Mouse (Mus musculus) spleen, postnatal 4 days (tissue): ENCODE measurements around the gene 4930402F06Rik.
A peak's percentile ranks its signal among the peaks of the same experiment; 100 is the strongest.

Experiments used
- DNase-seq, 2 experiments: peaks; one replicate each; pipeline ENCODE4 v3.0.0; 2022; ENCODE audit warnings: low spot score in 2 of 2

4930402F06Rik gene

GRCm38 (mm10) chr2:35338707-35339106 lies 58.3 kb downstream of the 4930402F06Rik start:
- no peak for DNase-seq

DNA sequence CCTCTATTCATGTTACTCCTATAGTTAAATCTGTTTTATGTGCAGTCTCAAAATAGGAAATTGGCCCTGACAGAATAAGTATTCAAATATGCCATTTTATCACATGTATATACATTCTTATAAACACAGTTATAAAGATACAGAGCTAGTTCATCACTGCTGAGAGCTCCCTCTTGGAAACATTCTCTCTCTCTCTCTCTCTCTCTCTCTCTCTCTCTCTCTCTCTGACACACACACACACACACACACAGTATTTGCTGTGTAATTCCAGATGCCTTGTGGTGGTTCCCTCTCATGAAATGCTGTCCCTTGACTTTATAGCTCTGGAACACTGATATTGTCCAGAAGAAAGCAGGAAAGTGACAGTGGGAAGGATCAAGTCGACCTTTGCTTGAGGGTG lies 58.9 kb downstream of the 4930402F06Rik start:
- no peak for DNase-seq

DNA sequence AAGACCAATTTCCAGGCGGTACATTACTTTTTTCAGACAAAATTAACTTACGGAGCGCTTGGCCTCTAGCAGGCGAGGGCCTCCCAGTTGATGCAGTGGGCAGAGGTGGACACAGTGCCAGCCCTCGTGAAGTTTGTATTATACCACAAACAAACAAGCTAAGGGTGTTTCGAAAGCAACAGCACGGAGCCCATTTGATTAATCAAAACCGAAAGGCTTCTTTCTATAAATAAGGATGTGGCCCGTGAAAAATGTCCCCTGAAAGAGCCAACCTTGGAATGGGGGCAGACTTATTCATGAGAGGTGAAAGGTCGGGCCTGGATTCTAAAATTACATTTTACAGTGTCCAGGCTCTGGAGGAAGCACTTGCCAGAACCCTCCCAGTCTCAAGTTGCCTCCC lies 59.6 kb downstream of the 4930402F06Rik start:
- peak in 1 of 2 experiments; percentile 66 for DNase-seq

- DNase-seq: peak; percentile 100
Measured at GRCm38 (mm10) chr2:35336388-35337280, 60.3 kb downstream of the 4930402F06Rik start, which contains the start of gene Stom. TSS of gene Stom (minus strand) at chr2:35336976.

- DNase-seq: no peak
Measured at GRCm38 (mm10) chr2:35335620-35336019, 61.4 kb downstream of the 4930402F06Rik start.

DNA sequence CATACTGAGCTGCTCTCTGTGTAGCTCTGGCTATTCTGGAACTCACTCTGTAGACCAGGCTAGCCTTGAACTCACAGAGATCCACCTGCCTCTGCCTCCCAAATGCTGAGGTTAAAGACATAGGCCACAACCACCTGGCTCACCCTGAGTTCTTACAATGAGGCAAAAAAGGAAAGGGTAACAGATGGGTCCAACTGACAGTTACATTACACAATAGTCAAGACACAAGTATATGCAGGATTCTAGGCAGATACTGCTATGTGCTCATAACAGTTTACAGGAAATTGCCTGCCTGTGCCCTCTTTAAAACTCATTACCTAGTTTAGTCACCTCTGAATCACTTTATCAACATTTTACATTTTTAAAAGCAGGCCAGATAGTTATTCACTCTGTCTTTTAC lies 63.3 kb downstream of the 4930402F06Rik start:
- no peak for DNase-seq

DNA sequence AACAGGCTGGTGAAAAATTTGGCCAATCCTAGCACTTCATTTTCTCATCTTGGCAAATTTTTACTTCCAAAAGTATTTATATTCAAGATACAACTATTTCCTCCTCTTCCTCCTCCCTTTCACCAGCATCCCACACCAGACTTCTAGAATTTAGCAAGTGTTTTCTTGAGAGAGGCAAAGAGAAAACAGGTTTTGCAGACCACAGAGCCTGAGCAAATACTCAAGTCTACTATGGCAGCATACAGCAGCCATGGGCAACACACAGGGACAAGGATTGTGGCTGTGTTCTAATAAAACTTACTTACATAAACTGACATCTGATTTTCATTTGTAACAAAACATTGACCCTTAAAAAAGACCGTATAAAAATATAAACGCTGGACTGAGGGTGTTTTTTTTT lies 65.8 kb downstream of the 4930402F06Rik start:
- DNase-seq: no peak

DNA sequence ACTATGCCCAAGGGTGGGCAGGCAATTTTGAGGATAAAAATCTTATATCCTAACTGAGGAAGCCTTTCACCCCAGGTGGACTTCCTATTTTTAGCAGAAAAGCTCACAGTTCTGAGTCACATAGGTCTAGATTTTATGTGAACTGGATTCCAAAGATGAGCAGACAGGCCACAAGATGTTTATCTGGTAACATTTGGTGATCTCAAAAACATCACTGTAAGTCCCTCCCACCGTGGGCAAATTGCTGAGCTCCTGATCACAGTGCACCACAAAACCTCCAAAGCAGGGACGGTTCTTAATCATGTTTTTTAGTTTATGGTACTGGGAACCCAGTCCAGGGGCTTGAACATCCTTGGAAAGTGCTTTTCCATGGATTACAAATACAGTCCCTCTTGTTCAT lies 67.9 kb downstream of the 4930402F06Rik start:
- no peak for DNase-seq

DNA sequence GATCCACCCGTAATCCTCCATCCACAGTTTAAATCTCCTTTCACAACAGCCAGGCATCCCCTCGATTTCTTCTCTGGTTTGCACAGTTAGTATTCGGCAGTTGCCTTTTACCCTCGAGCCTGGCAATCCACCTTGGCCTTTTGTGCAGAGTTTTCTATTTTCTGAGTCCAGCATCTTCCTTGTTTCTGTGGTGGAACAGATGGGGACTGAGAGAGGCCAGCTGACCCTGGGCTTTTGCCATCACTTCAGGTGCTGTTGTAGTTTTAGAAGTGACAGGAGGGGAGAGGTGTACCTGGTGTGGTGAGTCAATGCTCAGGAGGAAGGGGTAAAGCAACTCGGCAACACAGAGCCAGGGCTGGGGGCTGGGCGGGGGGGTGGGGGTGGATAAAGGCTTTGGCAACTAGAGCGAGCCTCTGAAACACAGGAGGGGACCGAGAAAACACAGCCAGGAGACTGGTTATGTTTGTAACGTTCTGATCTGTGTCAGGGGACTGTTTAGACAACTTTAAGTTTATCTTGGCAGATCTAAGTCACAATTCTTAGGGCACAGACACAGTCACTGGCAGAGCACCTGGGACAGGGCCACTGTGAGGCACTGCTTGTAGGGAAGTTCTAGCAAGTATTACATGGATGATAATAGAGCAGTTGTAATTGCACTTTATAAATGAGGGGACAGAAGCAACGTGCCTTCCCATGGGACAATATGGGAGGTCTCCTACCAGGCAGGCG lies 68.7 kb downstream of the 4930402F06Rik start:
- no peak for DNase-seq

DNA sequence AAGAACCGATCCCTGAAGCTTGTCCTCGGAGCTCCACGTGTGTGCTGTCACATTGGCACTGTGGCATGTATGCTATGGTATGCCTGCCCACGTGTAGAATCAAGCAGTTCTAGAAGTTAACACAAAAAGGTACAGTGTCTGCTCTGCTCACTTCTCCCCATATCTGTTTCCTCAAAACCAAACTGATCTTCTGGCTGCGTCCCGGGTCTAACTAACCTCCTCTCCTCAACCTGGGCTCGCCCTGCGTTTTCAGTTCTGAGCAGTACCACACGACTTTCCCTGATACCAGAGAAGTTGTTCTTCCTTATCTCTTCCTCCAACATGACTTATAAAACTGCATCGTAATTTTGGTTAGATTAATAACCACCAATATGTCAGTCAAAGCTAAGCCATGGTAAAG lies 69.4 kb downstream of the 4930402F06Rik start:
- DNase-seq: peak; percentile 56 to 75

- no peak for DNase-seq
Measured at GRCm38 (mm10) chr2:35326931-35327330, 70.0 kb downstream of the 4930402F06Rik start.

DNA sequence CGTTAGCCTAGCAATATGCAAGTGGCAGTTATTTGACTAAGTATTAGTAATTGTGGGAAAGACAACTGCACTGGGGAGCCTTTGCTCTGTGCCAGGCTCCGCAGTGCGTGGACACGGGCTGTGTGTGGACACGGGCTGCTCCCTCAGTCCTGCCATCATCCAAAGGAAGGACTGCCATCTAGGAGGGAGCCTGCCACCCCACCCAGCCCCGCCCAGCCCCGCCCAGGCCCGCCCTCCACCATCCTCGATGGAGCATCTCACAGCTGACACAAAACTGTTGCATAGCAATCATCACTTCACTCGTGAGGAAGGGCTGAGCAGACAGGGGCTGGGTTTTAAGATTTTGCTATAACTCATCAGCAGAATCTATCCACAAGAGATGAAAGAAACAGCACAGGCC lies 71.0 kb downstream of the 4930402F06Rik start:
- DNase-seq: no peak
